8 mouse cellular contexts compared by ENCODE assay signal in genomic region chr7:100965079-100965478, GRCm38 (mm10). TPM values are rescaled to one million over a fixed set of nuclear protein-coding genes. Genes with fewer than 3 reads are reported as not detected.
DNase-seq lines count a peak whose midpoint lies in the region; ATAC-seq and TF ChIP-seq lines count a peak whose summit lies in the region.

No protein-coding gene starts in this region.

- no peaks in the 10 kb centered on the region for H3K9me3 ChIP-seq in hindbrain, embryonic 11.5 days (ENCODE audit: control insufficient read depth, low read length)
- H3K9me3 ChIP-seq in hindbrain, embryonic 14.5 days (ENCODE audit: control insufficient read depth, low read length) = no peaks in the 10 kb centered on the region

- no peak overlapping the region for H3K9ac ChIP-seq in hindbrain, embryonic 11.5 days (ENCODE audit: low read depth, low read length)
- H3K9ac ChIP-seq in hindbrain, embryonic 14.5 days = no peak overlapping the region

- peak; percentile 54 for DNase-seq in hindbrain, embryonic 11.5 days (ENCODE audit: low spot score)
- no peak for DNase-seq in hindbrain, embryonic 14.5 days (ENCODE audit: low spot score)
- DNase-seq in CD4-positive helper T cell, adult 2 months (ENCODE audit: low read depth, low spot score) = peak; percentile 43
- DNase-seq in forelimb bud, embryonic 11.5 days (ENCODE audit: low read depth, low spot score) = peak; percentile 49
- no peak for DNase-seq in left cerebral cortex, adult 18-20 months (ENCODE audit: low spot score in 2 of 2)
- no peak for DNase-seq in layer of hippocampus, adult 9-10 months (ENCODE audit: low spot score)

- H3K27ac ChIP-seq in hindbrain, embryonic 11.5 days (ENCODE audit: low read depth, low read length) = no peak overlapping the region
- H3K27ac ChIP-seq in hindbrain, embryonic 14.5 days = no peak overlapping the region
- no peak overlapping the region for H3K27ac ChIP-seq in bone marrow, adult 2 months (ENCODE audit: control insufficient read depth, insufficient read depth, low read depth, low read length, poor library complexity)

- H3K4me2 ChIP-seq in hindbrain, embryonic 11.5 days (replicated peaks; ENCODE audit: low read depth, low read length) = no peak overlapping the region
- H3K4me2 ChIP-seq in hindbrain, embryonic 14.5 days (replicated peaks) = no peak overlapping the region

- WGBS in hindbrain, embryonic 11.5 days = 18% methylated on average over 4 of the region's 4 CpGs
- WGBS in hindbrain, embryonic 14.5 days = 15% methylated on average over 4 of the region's 4 CpGs
- WGBS in bone marrow, adult 2 months = 41% methylated on average over 4 of the region's 4 CpGs

- no peak for TF ChIP-seq POLR2A in bone marrow, adult 2 months (IDR thresholded peaks at IDR 0.05; ENCODE audit: borderline replicate concordance, control insufficient read depth, low read depth, low read length)

- H3K4me3 ChIP-seq in hindbrain, embryonic 11.5 days (ENCODE audit: low read depth, low read length) = no peak overlapping the region
- no peak overlapping the region for H3K4me3 ChIP-seq in hindbrain, embryonic 14.5 days (replicated peaks; ENCODE audit: low read length)
- no peak overlapping the region for H3K4me3 ChIP-seq in bone marrow, adult 2 months (replicated peaks; ENCODE audit: control insufficient read depth, low read depth, low read length)

- H3K27me3 ChIP-seq in hindbrain, embryonic 11.5 days (ENCODE audit: control insufficient read depth, insufficient read depth, low read length) = no peaks in the 10 kb centered on the region
- H3K27me3 ChIP-seq in hindbrain, embryonic 14.5 days (ENCODE audit: control insufficient read depth, insufficient read depth, low read length) = no peaks in the 10 kb centered on the region

- no peaks in the 10 kb centered on the region for H3K36me3 ChIP-seq in hindbrain, embryonic 11.5 days (ENCODE audit: control insufficient read depth, insufficient read depth, low read length)
- no peaks in the 10 kb centered on the region for H3K36me3 ChIP-seq in hindbrain, embryonic 14.5 days (replicated peaks; ENCODE audit: control insufficient read depth, insufficient read depth)

- H3K4me1 ChIP-seq in hindbrain, embryonic 11.5 days (replicated peaks; ENCODE audit: control insufficient read depth, insufficient read depth, low read length) = no peaks in the 10 kb centered on the region
- H3K4me1 ChIP-seq in hindbrain, embryonic 14.5 days (replicated peaks; ENCODE audit: control insufficient read depth, insufficient read depth, low read length) = no peaks in the 10 kb centered on the region
- H3K4me1 ChIP-seq in bone marrow, adult 2 months (ENCODE audit: control insufficient read depth, insufficient read depth, low read length) = peaks cover 4% of the 10 kb centered on the region

- TF ChIP-seq CTCF in bone marrow, adult 2 months (IDR thresholded peaks at IDR 0.05; ENCODE audit: control insufficient read depth, insufficient read depth, low read length) = peak; percentile 74

- ATAC-seq in hindbrain, embryonic 11.5 days (ENCODE audit: low FRiP score) = no peak
- no peak for ATAC-seq in hindbrain, embryonic 14.5 days (ENCODE audit: low FRiP score)
- peak; percentile 61 for ATAC-seq in monocyte, adult 5-6 weeks (replicated peaks; ENCODE audit: insufficient number of reproducible peaks, low FRiP score, low TSS enrichment, poor library complexity, severe bottlenecking)

RNA-seq across cellular contexts. Expression of gene P2ry6, which starts 9.4 kb away (rescaled TPM):
- polyA plus RNA-seq in hindbrain, embryonic 11.5 days (2014; fragmentation: Nextera tagmentation; extraction: Ambion mirVana) = 3.1 and 3.3 TPM in 2 replicates
- polyA plus RNA-seq in hindbrain, embryonic 14.5 days (2014; fragmentation: Nextera tagmentation; extraction: Ambion mirVana) = 2.6 and 3.5 TPM in 2 replicates
- 1.3 TPM in 2 replicates for polyA plus RNA-seq in bone marrow, adult 2 months (2011; ENCODE audit: insufficient read depth, insufficient read length, low replicate concordance, missing spikeins)
- total RNA-seq in monocyte, adult 5-6 weeks (2017) = 15.7 to 27.7 TPM (median 22.9 TPM) in 3 replicates
- 1 to 10 TPM; 2.6 to 3.0 TPM for total RNA-seq in left cerebral cortex, adult 18-20 months (2021)

RNA-seq across cellular contexts. Expression of gene Arhgef17, which starts 33.2 kb away (rescaled TPM):
- polyA plus RNA-seq in hindbrain, embryonic 11.5 days (2014; fragmentation: Nextera tagmentation; extraction: Ambion mirVana) = 6.3 and 8.3 TPM in 2 replicates
- polyA plus RNA-seq in hindbrain, embryonic 14.5 days (2014; fragmentation: Nextera tagmentation; extraction: Ambion mirVana) = 15.5 and 19.5 TPM in 2 replicates
- 2.6 and 8.9 TPM in 2 replicates for polyA plus RNA-seq in bone marrow, adult 2 months (2011; ENCODE audit: insufficient read depth, insufficient read length, low replicate concordance, missing spikeins)
- 0.10 to 0.29 TPM in 2 of 3 replicates, not detected in the other for total RNA-seq in monocyte, adult 5-6 weeks (2017)
- total RNA-seq in left cerebral cortex, adult 18-20 months (2021) = 100 to 1,000 TPM; 136 to 141 TPM

RNA-seq across cellular contexts. Expression of gene P2ry2, which starts 47.6 kb away (rescaled TPM):
- polyA plus RNA-seq in hindbrain, embryonic 11.5 days (2014; fragmentation: Nextera tagmentation; extraction: Ambion mirVana) = 0.39 and 0.73 TPM in 2 replicates
- 0.20 and 0.33 TPM in 2 replicates for polyA plus RNA-seq in hindbrain, embryonic 14.5 days (2014; fragmentation: Nextera tagmentation; extraction: Ambion mirVana)
- polyA plus RNA-seq in bone marrow, adult 2 months (2011; ENCODE audit: insufficient read depth, insufficient read length, low replicate concordance, missing spikeins) = 0.72 and 0.82 TPM in 2 replicates
- total RNA-seq in monocyte, adult 5-6 weeks (2017) = 0.19 to 6.9 TPM (median 0.49 TPM) in 3 replicates
- total RNA-seq in left cerebral cortex, adult 18-20 months (2021) = 1 to 10 TPM; 1.5 to 1.6 TPM

Comparison
In these comparisons a context has a peak if more than half of its experiments do, and no peak if none do; other contexts are left out.
1. DNase-seq: peak in hindbrain, embryonic 11.5 days (single experiment), CD4-positive helper T cell, adult 2 months (single experiment) and forelimb bud, embryonic 11.5 days (single experiment); none in hindbrain, embryonic 14.5 days (single experiment), left cerebral cortex, adult 18-20 months (0 of 2) and layer of hippocampus, adult 9-10 months (single experiment).